Mouse (Mus musculus): ENCODE data around the gene Mgme1. TPM values are rescaled to one million over a fixed set of nuclear protein-coding genes. Genes with fewer than 3 reads are reported as not detected.

The Mgme1 gene
- 15.2 and 17.5 TPM in 2 replicates for polyA plus RNA-seq (2016; fragmentation: Nextera tagmentation; extraction: Ambion mirVana)

GRCm38 (mm10) chr2:144270507-144271420 lies at the start of gene Mgme1, which contains the start of gene Snx5:
Mgme1 (plus strand) TSS chr2:144270663.
Snx5 (minus strand) TSS chr2:144270906.
- Histone ChIP-seq H3K27me3 (no peaks in the 10 kb centered on the region), H3K4me1 (peaks cover 23% of the 10 kb centered on the region), H3K4me3 (peak within 1 kb of the TSS; percentile 89), H3K36me3 (no peaks in the 10 kb centered on the region), H3K4me2 (replicated peaks) (peak within 1 kb of the TSS; percentile 65), H3K9ac (replicated peaks) (peak within 1 kb of the TSS; percentile 93), H3K9me3 (no peaks in the 10 kb centered on the region), H3K27ac (replicated peaks) (peak within 1 kb of the TSS; percentile 89)
- WGBS: under 1% methylated on average over 83 of the region's 93 CpGs
- ATAC-seq (ENCODE audit: low FRiP score, low read depth): peak; percentile 97

GRCm38 (mm10) chr2:144224351-144224750 lies 46.1 kb upstream of the Mgme1 start:
- Histone ChIP-seq H3K9ac (replicated peaks) (no peak overlapping the region), H3K4me3 (no peak overlapping the region), H3K36me3 (no peaks in the 10 kb centered on the region), H3K27me3 (no peaks in the 10 kb centered on the region), H3K4me1 (no peaks in the 10 kb centered on the region), H3K9me3 (peaks cover 3% of the 10 kb centered on the region; the same call in 1 of the 2 replicates), H3K27ac (replicated peaks) (no peak overlapping the region), H3K4me2 (replicated peaks) (no peak overlapping the region)
- 72% methylated on average over 12 of the region's 12 CpGs for WGBS
- ATAC-seq (ENCODE audit: low FRiP score, low read depth): no peak

GRCm38 (mm10) chr2:144226906-144227586 lies 43.4 kb upstream of the Mgme1 start:
- Histone ChIP-seq H3K36me3 (no peaks in the 10 kb centered on the region), H3K9me3 (peaks cover 3% of the 10 kb centered on the region; the same call in 1 of the 2 replicates), H3K9ac (replicated peaks) (no peak overlapping the region), H3K4me3 (no peak overlapping the region), H3K4me1 (no peaks in the 10 kb centered on the region), H3K4me2 (replicated peaks) (no peak overlapping the region), H3K27ac (replicated peaks) (no peak overlapping the region), H3K27me3 (no peaks in the 10 kb centered on the region)
- ATAC-seq (ENCODE audit: low FRiP score, low read depth): no peak
- WGBS: 91% methylated on average over 12 of the region's 12 CpGs

- H3K27ac ChIP-seq (replicated peaks): no peak overlapping the region
- no peaks in the 10 kb centered on the region for H3K27me3 ChIP-seq
- no peak overlapping the region for H3K4me2 ChIP-seq (replicated peaks)
- H3K9me3 ChIP-seq: peaks cover 3% of the 10 kb centered on the region; the same call in 1 of the 2 replicates
- no peak overlapping the region for H3K4me3 ChIP-seq
- H3K4me1 ChIP-seq: no peaks in the 10 kb centered on the region
- 83% methylated on average over 12 of the region's 12 CpGs for WGBS
- ATAC-seq (ENCODE audit: low FRiP score, low read depth): no peak
- no peak overlapping the region for H3K9ac ChIP-seq (replicated peaks)
- no peaks in the 10 kb centered on the region for H3K36me3 ChIP-seq
These were observed 41.7 kb upstream of the Mgme1 start for GRCm38 (mm10) chr2:144228521-144229346.

GRCm38 (mm10) chr2:144229647-144230046 lies 40.8 kb upstream of the Mgme1 start:
- H3K9me3 ChIP-seq: peaks cover 3% of the 10 kb centered on the region; the same call in 1 of the 2 replicates
- H3K9ac ChIP-seq (replicated peaks): no peak overlapping the region
- 92% methylated on average over 14 of the region's 14 CpGs for WGBS
- no peak for ATAC-seq (ENCODE audit: low FRiP score, low read depth)
- H3K4me2 ChIP-seq (replicated peaks): no peak overlapping the region
- no peak overlapping the region for H3K4me3 ChIP-seq
- H3K36me3 ChIP-seq: no peaks in the 10 kb centered on the region
- no peaks in the 10 kb centered on the region for H3K27me3 ChIP-seq
- no peaks in the 10 kb centered on the region for H3K4me1 ChIP-seq
- no peak overlapping the region for H3K27ac ChIP-seq (replicated peaks)

DNA sequence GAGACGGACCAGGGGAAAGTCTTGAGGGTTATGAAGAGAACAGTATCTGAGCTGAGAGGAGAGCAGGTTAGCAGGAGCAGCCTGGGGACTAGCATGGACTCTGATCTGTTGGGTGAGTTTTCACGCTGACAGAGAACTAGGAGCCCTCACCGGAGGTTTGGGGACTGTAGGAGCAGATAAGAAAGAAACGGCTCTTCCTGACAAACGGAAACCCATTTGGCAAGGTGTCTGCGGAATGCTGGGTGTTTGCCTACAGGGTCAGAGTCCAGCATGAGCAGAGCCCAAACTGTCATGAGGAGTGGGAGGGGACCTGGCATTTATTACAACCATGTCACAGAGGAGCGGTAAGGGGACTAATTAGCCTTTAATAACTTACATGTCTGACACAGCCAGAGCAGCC lies 40.0 kb upstream of the Mgme1 start:
- Histone ChIP-seq H3K27ac (replicated peaks) (no peak overlapping the region), H3K4me1 (no peaks in the 10 kb centered on the region), H3K9ac (replicated peaks) (no peak overlapping the region), H3K4me2 (replicated peaks) (no peak overlapping the region), H3K9me3 (peaks cover 3% of the 10 kb centered on the region; the same call in 1 of the 2 replicates), H3K36me3 (no peaks in the 10 kb centered on the region), H3K4me3 (no peak overlapping the region), H3K27me3 (no peaks in the 10 kb centered on the region)
- no peak for ATAC-seq (ENCODE audit: low FRiP score, low read depth)
- WGBS: 81% methylated on average over 7 of the region's 7 CpGs

GRCm38 (mm10) chr2:144231115-144231514 lies 39.3 kb upstream of the Mgme1 start:
- 79% methylated on average over 5 of the region's 5 CpGs for WGBS
- ATAC-seq (ENCODE audit: low FRiP score, low read depth): no peak
- Histone ChIP-seq H3K4me2 (replicated peaks) (no peak overlapping the region), H3K9me3 (peaks cover 3% of the 10 kb centered on the region; the same call in 1 of the 2 replicates), H3K4me1 (no peaks in the 10 kb centered on the region), H3K36me3 (no peaks in the 10 kb centered on the region), H3K4me3 (no peak overlapping the region), H3K27ac (replicated peaks) (no peak overlapping the region), H3K27me3 (no peaks in the 10 kb centered on the region), H3K9ac (replicated peaks) (no peak overlapping the region)

DNA sequence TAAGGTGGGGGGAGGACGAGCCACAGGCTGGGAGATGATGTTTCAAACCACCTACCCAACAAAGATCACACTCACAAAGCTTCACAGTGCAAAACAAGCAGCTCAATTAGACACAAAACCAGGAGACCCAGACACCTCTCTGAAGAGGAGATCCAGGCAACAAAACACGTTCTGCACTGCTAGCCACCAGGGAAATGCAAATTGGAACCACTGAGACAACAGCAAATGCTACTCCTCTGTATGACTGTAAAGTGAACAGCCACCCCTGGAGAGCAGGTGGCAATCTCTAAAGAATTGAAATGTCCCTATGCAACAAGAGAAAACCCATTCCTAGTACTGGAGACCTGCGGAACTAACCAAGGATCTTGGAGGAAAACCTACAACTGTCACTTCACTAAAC lies 36.9 kb upstream of the Mgme1 start:
- H3K9me3 ChIP-seq: no peaks in the 10 kb centered on the region
- H3K27me3 ChIP-seq: no peaks in the 10 kb centered on the region
- no peaks in the 10 kb centered on the region for H3K36me3 ChIP-seq
- H3K4me1 ChIP-seq: no peaks in the 10 kb centered on the region
- no peak overlapping the region for H3K27ac ChIP-seq (replicated peaks)
- no peak overlapping the region for H3K9ac ChIP-seq (replicated peaks)
- H3K4me3 ChIP-seq: no peak overlapping the region
- no peak overlapping the region for H3K4me2 ChIP-seq (replicated peaks)
- no peak for ATAC-seq (ENCODE audit: low FRiP score, low read depth)
- WGBS: 49% methylated on average over 3 of the region's 3 CpGs

DNA sequence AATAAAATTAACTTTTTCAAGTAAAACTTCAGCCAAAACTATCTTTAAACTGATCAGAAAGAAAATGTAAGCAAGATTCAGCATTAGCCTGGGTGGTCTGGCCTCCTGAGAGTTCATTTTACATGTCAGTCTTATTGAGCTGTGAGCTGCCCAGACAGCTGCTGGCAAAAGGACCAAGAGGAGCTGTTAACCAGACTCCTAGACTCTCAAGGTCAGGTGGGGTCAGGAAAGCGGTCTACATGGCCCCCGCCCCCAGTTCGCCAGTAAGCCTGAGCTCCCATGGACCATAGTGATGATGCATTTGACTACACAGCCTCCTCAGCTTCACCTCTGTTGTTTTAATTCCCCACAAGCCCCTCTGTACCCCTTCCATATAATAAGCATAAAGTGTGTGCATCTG lies 34.7 kb upstream of the Mgme1 start:
- Histone ChIP-seq H3K27me3 (no peaks in the 10 kb centered on the region), H3K27ac (replicated peaks) (no peak overlapping the region), H3K4me2 (replicated peaks) (no peak overlapping the region), H3K9ac (replicated peaks) (no peak overlapping the region), H3K9me3 (no peaks in the 10 kb centered on the region), H3K36me3 (no peaks in the 10 kb centered on the region), H3K4me1 (no peaks in the 10 kb centered on the region), H3K4me3 (no peak overlapping the region)
- WGBS: 83% methylated on average over 3 of the region's 3 CpGs
- no peak for ATAC-seq (ENCODE audit: low FRiP score, low read depth)

- WGBS: 72% methylated on average over 9 of the region's 9 CpGs
- H3K4me3 ChIP-seq: no peak overlapping the region
- H3K27ac ChIP-seq (replicated peaks): no peak overlapping the region
- no peak overlapping the region for H3K9ac ChIP-seq (replicated peaks)
- no peaks in the 10 kb centered on the region for H3K4me1 ChIP-seq
- no peak for ATAC-seq (ENCODE audit: low FRiP score, low read depth)
- H3K27me3 ChIP-seq: no peaks in the 10 kb centered on the region
- no peaks in the 10 kb centered on the region for H3K9me3 ChIP-seq
- no peak overlapping the region for H3K4me2 ChIP-seq (replicated peaks)
- H3K36me3 ChIP-seq: no peaks in the 10 kb centered on the region
These were observed 33.5 kb upstream of the Mgme1 start for GRCm38 (mm10) chr2:144236791-144237584.

- H3K4me3 ChIP-seq: no peak overlapping the region
- no peak for ATAC-seq (ENCODE audit: low FRiP score, low read depth)
- WGBS: 75% methylated on average over 6 of the region's 6 CpGs
- no peaks in the 10 kb centered on the region for H3K36me3 ChIP-seq
- no peak overlapping the region for H3K9ac ChIP-seq (replicated peaks)
- no peaks in the 10 kb centered on the region for H3K4me1 ChIP-seq
- H3K9me3 ChIP-seq: no peaks in the 10 kb centered on the region
- H3K27ac ChIP-seq (replicated peaks): no peak overlapping the region
- no peak overlapping the region for H3K4me2 ChIP-seq (replicated peaks)
- H3K27me3 ChIP-seq: no peaks in the 10 kb centered on the region
These were observed 32.1 kb upstream of the Mgme1 start for GRCm38 (mm10) chr2:144238341-144238740.
